Mouse (Mus musculus): ENCODE measurements around the gene Tdpoz2. TPM values are rescaled to one million over a fixed set of nuclear protein-coding genes. Genes with fewer than 3 reads are reported as not detected.
"Not testable (repeated sequence)": the region's sequence is repeated elsewhere in the genome, so short reads cannot be mapped to it uniquely, and the experiment has no call there.

The Tdpoz2 gene
- polyA plus RNA-seq (2017; shearing (Covaris generic)), result not detected

DNA sequence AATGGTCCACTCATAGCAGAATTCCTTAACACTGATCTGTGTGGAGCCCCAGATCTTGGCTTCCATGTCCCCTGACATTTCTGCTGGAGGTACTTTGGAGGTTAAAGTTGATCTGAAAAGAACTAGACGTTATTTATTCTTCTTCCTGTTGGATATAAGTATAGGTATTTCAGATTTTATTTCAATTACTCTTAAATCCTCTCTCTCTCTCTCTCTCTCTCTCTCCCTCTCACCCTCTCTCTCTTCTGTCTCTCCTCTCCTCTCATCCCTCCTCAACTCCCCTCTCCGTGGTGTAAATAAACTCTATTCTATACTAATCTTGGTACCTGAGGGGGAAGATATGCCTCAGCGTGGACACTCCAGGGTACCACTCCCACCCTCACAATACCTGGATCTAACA lies at the start of gene Tdpoz2:
Gene Tdpoz2 (minus strand): TSS at position 101 of the 400 bp plus-strand sequence.
- ATAC-seq, result no peak

DNA sequence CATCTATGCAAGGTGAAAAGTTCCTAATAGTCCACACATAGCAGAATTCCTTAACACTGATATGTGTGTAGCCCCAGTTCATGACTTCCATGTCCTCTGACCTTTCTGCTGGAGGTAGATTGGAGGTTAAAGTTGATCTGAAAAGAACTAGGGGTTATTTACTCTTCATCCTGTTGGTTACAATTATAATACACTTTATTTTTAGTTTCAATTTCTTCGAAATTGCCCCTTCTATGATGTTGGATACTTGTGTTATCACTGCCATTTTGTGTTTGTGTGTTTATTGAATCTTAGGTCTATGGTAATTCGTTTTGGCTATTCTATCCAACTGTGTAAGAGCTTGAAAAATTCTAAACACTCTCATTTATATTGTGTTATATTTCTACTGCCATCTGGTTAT lies 40.5 kb upstream of the Tdpoz2 start, which contains the start of gene Gm37596:
Gene Gm37596 (minus strand): TSS at position 101 of the 400 bp plus-strand sequence.
- ATAC-seq, result not testable (repeated sequence)

DNA sequence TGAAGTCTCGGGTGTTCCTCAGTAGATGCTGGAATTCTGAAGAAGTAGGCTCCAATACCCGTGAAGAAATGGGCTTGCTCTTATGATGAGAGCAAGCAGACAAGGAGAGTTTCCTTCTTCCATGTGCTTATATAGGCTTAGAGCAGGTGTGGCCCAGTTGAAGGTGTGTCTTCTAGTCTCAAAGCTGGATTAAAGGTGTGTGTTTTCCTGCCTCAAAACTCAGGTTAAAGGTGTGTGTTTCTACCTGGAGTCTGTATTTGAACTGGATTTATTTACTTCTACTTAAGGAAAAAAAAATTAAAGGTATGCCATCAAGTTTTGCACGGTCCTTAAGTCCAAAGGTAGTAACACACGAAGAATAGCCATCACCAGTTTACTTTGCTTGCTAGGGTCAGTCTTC lies 23.7 kb upstream of the Tdpoz2 start, which contains the start of gene Tdpoz1:
Gene Tdpoz1 (minus strand): TSS at position 101 of the 400 bp plus-strand sequence.
- ATAC-seq, result not testable (repeated sequence)

DNA sequence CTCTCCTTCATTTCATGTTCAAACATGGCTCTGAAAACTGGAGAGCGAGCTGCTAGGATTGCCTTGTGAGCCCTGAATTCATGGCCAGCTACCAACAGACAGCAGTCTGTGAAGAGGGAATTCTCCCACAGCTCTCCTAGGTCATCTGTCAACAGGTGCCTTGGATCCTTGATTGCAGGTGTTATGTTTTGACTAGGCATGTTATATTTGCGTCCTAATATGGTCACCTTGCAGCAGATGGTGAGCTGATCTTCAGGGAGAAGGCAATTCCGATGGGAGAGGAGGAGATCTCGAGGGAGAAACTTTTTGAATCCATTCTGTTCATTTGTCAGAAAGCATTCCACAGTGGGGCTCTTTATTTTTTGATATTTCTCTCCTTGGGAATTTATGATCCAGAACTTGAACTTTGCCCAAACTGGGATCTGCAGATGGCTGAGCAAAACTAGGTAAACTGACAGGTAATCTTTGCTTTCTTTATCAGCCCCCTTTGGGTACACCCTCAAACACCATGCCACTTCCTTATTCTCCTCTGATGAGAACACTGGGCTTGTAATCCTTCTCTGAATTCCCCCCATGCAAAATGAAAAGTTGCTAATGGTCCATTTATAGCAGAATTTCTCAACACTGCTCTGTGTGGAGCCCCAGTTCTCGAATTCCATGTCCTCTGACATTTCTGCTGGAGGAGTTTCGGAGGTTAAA lies 18.5 kb upstream of the Tdpoz2 start:
- not testable (repeated sequence) for ATAC-seq

DNA sequence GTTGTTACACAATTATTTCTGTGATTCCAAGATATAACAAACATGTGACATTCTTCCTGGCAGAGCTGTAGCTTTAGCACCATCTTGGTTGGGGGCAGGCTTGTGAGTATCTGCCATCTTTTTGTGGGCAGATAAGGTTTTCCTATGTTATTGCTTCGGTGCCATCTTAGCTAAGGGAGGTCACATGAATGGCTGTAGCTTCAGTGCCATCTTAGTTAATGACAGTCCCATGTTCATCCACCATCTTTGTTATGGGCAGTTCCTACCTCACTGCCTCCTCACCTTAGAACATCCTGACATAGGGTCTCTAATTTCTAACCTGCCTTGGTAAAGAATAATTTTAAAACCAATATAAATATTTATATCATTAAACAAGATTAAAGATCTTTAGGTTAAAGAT lies 1.8 kb upstream of the Tdpoz2 start:
- ATAC-seq, result no peak

DNA sequence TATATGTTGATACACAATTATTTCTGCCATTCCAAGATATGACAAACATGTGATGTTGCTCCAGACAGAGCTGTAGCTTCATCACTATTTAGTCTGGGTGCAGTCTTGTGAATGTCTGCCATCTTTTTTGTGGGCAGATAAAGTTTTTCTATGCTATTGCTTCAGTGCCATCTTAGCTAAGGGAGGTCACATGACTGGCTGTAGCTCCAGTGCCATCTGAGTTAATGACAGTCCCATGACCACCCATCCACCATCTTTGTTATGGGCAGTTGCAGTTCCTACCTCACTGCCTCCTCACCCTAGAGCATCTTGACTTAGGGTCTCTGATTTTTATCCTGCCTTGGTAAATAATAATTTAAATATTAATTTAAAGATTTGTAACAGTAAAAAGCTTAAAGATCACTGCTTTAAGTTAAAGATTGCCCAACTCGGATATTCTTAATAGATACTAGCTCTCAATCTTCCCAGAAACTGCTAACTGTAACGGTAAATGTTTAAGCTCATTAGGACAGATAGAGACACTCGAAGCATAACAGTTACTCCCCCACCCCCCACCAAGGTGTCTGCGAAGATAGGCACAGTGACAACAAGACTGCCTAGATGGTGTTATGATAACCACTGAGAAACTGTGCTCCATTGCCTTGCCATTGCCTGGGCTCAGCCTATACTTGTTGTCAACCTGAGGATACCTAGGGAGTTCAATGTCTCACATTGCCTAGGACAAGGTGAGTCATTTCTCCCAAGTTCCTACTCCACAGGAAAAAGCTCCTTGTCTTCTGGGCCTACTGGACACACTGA lies 21.4 kb downstream of the Tdpoz2 start:
- ATAC-seq, result peak; percentile 54

DNA sequence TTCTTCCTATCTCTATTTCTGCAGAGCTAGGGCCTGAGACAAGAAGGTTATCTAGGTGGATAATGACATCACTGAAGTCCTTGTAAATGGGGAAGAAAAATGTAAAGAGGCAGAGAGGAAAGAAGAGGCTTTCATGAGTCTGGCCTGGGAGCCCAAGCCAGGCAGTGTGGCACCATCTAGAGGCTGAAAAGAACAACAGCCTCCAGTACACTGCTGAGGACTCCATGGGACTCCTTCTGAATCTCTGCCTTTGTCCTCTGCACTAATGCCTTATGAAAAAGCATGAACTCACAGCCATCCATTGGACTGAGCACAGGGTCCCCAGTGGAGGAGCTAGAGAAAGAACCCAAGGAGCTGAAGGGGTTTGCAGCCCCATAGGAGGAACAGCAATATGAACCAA lies 43.5 kb downstream of the Tdpoz2 start:
- ATAC-seq, result peak; percentile 84

DNA sequence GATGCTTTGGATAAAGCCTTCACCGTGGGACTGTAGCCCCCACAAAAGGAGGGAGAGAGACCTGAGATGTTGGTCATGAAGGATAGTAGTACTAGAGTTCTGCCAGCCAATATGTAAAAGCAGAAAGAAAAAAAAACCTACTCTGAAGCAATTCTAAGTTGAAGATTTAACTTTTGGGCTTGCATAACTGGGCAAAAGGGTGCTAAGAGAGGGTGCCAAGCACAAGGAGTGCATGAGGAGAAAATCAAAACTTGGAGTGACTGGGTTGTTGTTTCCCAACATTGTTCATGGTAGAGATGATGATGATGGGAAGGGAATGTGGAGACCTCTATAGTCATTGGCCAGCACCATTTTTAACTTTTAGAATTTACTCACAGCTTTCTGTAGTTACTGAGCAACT lies 50.6 kb downstream of the Tdpoz2 start:
- ATAC-seq, result no peak

Other genes starting within 250 kb of the Tdpoz2 start
- not detected for gene Tchh, start 210.4 kb downstream of the Tdpoz2 start, polyA plus RNA-seq (2017; shearing (Covaris generic))
- not detected for gene Tchhl1, start 183.9 kb downstream of the Tdpoz2 start, polyA plus RNA-seq (2017; shearing (Covaris generic))
- 100 to 1,000 TPM; 613 to 644 TPM for gene S100a11, start 132.2 kb downstream of the Tdpoz2 start, polyA plus RNA-seq (2017; shearing (Covaris generic))
- 100 to 1,000 TPM; 693 to 848 TPM for gene S100a10, start 97.6 kb downstream of the Tdpoz2 start, polyA plus RNA-seq (2017; shearing (Covaris generic))
- gene Tdpoz1, start 23.6 kb upstream of the Tdpoz2 start, polyA plus RNA-seq (2017; shearing (Covaris generic)), result not detected
- not detected for gene Gm37596, start 40.4 kb upstream of the Tdpoz2 start, polyA plus RNA-seq (2017; shearing (Covaris generic))
- gene Gm5773, start 120.3 kb upstream of the Tdpoz2 start, polyA plus RNA-seq (2017; shearing (Covaris generic)), result not detected
- not detected for gene Tdpoz4, start 143.7 kb upstream of the Tdpoz2 start, polyA plus RNA-seq (2017; shearing (Covaris generic))
- not detected for gene Tdpoz3, start 173.3 kb upstream of the Tdpoz2 start, polyA plus RNA-seq (2017; shearing (Covaris generic))